Mouse (Mus musculus) midbrain, embryonic 12.5 days (tissue): Measurements from ENCODE around the gene Mn1. TPM values are rescaled to one million over a fixed set of nuclear protein-coding genes. Genes with fewer than 3 reads are reported as not detected.

ENCODE experiments used
- ATAC-seq: fragments of 200-750 bp; cut with Nextera tagmentation; 2 replicates; pipeline ENCODE4 v1.8.0; 2017; ENCODE audit warnings: low read depth, moderate TSS enrichment, moderate library complexity; ENCODE audit not compliant: low FRiP score
- H3K27ac ChIP-seq: fragments of 300-500 bp; sonication (generic); replicated peaks from 2 replicates; pipeline ENCODE4 v1.5.1; 2016; ENCODE audit warnings: mild to moderate bottlenecking
- H3K27me3 ChIP-seq: fragments of 300-500 bp; sonication (generic); 2 replicates; pipeline ENCODE4 v1.6.1; 2016; ENCODE audit warnings: mild to moderate bottlenecking
- H3K36me3 ChIP-seq: fragments of 300-500 bp; sonication (generic); 2 replicates; pipeline ENCODE4 v1.6.1; 2016
- H3K4me1 ChIP-seq: fragments of 300-500 bp; sonication (generic); 2 replicates; pipeline ENCODE4 v1.6.1; 2016
- H3K4me2 ChIP-seq: fragments of 300-500 bp; sonication (generic); replicated peaks from 2 replicates; pipeline ENCODE4 v1.6.1; 2016; ENCODE audit warnings: mild to moderate bottlenecking, moderate library complexity
- H3K4me3 ChIP-seq: fragments of 300-500 bp; sonication (generic); 2 replicates; pipeline ENCODE4 v1.5.1; 2016; ENCODE audit warnings: mild to moderate bottlenecking
- H3K9ac ChIP-seq: fragments of 300-500 bp; sonication (generic); replicated peaks from 2 replicates; pipeline ENCODE4 v1.6.1; 2016; ENCODE audit warnings: mild to moderate bottlenecking, moderate library complexity
- H3K9me3 ChIP-seq: fragments of 300-500 bp; sonication (generic); 2 replicates; pipeline ENCODE4 v1.6.1; 2016; ENCODE audit warnings: mild to moderate bottlenecking
- WGBS: fragments of 180-500 bp; shearing (Covaris S2); methylation state at CpG from one replicate; pipeline ENCODE4 v1.1.7; 2016; 5-methylcytosine and 5-hydroxymethylcytosine counted together
- polyA plus RNA-seq: library from polyadenylated mRNA; unstranded; fragments of >200 nt; fragmentation: Nextera tagmentation; extraction: Ambion mirVana; gene quantifications from 2 replicates; pipeline ENCODE4 v1.2.1, GENCODE M21; 2016

The Mn1 gene
- polyA plus RNA-seq, 1 experiment from 2014 or later = 61.8 TPM

DNA sequence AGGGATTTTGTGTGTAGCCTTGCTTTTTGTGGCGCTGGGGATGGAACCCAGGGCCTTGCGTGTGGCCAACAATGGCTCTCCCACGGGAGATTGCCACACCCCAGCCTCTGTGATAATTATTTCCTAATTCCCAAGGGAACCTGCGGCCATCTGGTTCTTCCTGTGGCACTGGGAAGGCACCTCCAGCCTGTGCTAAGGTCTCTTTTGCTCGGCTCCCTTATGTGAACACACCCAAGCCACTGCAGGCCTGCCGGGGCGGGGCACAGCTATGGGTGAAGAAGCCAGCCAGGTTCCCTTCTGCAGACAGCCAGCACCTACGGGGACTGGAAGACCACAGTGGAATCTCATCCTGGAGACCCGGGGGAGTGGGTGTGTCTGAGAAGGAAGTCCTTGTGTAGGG is 49.3 kb downstream of the Mn1 start:
- Histone ChIP-seq H3K27me3 (no peaks in the 10 kb centered on the region), H3K36me3 (no peaks in the 10 kb centered on the region), H3K9ac (no peak overlapping the region), H3K27ac (peak overlapping the region; percentile 46; the same call in 1 of the 2 replicates), H3K4me2 (no peak overlapping the region), H3K4me3 (no peak overlapping the region), H3K4me1 (0 out of 2 replicates have a peak, but pooled peaks cover 4% of the 10 kb centered on the region), H3K9me3 (no peaks in the 10 kb centered on the region)
- no peak for ATAC-seq
- WGBS = 92% methylated on average over 9 of the region's 9 CpGs

DNA sequence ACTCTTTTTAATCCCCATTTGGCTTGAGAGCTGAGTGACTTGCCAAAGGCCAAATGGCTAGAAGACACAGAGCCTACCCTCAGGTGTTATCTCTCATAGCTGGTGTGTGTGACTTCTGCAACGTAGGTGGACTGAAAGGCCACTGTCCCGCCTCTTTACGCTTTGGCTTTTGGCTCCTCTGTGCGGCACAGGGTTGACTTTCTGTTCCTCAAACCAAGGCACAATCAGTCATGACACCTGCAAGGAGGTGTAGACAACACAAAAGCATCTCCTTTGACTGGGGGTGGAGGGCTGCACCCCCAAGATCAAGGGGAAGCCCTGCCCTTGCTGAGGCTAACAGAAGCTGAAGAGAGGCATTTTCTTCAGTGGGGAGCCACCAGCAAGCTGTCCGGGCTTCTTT is 50.5 kb downstream of the Mn1 start:
- H3K9ac ChIP-seq = no peak overlapping the region
- H3K36me3 ChIP-seq = no peaks in the 10 kb centered on the region
- H3K27ac ChIP-seq = no peak overlapping the region
- no peaks in the 10 kb centered on the region for H3K9me3 ChIP-seq
- no peaks in the 10 kb centered on the region for H3K27me3 ChIP-seq
- H3K4me2 ChIP-seq = no peak overlapping the region
- ATAC-seq = no peak
- H3K4me1 ChIP-seq = 0 out of 2 replicates have a peak, but pooled peaks cover 4% of the 10 kb centered on the region
- 88% methylated on average over 5 of the region's 5 CpGs for WGBS
- H3K4me3 ChIP-seq = no peak overlapping the region

DNA sequence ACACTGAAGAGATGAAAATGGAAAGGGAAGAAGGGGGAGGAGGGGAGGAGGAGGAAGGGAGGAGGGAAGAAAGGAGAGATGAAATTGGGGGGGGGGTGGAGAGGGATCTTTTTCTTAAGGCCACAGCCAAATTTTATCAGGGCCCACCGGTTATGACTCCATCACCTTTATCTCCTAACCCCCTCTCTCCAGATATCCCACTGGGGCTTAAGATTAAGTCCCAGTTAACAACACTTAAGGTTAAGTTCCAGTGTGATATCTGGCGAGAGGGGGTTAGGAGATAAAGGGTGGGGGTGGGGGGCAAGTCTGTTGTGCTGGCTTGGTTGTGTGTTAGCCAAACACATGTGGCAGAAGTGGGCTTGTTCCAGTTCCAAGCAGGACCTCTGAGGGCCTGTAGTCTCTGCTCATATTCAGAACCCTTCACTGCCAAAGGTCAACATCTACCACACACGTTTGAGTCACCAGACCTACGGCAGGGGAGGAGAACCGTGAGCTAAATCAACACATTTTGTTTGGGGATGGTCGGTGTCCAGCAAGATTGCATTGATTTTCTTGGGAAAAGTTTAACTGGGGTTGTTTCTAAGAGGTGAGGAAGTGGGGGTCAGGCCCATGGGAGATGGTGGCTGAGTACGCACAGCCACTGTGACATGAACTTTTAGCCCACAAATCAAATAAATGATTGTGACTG is 52.2 kb downstream of the Mn1 start:
- Histone ChIP-seq H3K27me3 (no peaks in the 10 kb centered on the region), H3K4me1 (0 out of 2 replicates have a peak, but pooled peaks cover 4% of the 10 kb centered on the region), H3K27ac (no peak overlapping the region), H3K4me3 (no peak overlapping the region), H3K4me2 (no peak overlapping the region), H3K9me3 (no peaks in the 10 kb centered on the region), H3K36me3 (no peaks in the 10 kb centered on the region), H3K9ac (no peak overlapping the region)
- ATAC-seq = no peak
- WGBS = 72% methylated on average over 7 of the region's 7 CpGs

DNA sequence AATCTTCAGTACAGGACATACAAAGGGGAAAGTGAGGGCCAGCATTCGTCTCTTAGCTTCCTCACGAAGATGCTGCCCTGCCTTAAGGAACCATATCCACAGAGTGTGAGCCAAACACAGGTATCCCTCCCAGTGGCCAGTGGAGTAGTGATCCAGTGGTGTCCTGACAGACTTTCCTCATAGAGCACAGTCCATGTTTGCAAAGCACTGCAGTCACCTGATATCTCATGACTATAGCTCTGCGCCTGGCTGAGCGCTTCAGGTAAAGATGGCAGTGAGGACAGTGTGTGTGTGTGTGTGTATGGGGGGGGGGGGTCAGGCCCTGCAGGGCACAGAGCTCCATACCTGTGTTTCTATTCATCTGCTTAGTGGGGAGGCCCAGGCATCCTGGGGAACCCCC is 53.7 kb downstream of the Mn1 start:
- no peaks in the 10 kb centered on the region for H3K9me3 ChIP-seq
- peaks cover 9% of the 10 kb centered on the region; the same call in 1 of the 2 replicates for H3K4me1 ChIP-seq
- 0 out of 2 replicates have a peak, but pooled peaks cover 3% of the 10 kb centered on the region for H3K27me3 ChIP-seq
- no peak overlapping the region for H3K27ac ChIP-seq
- no peak for ATAC-seq
- H3K9ac ChIP-seq = no peak overlapping the region
- no peaks in the 10 kb centered on the region for H3K36me3 ChIP-seq
- H3K4me2 ChIP-seq = no peak overlapping the region
- 87% methylated on average over 4 of the region's 4 CpGs for WGBS
- H3K4me3 ChIP-seq = no peak overlapping the region

DNA sequence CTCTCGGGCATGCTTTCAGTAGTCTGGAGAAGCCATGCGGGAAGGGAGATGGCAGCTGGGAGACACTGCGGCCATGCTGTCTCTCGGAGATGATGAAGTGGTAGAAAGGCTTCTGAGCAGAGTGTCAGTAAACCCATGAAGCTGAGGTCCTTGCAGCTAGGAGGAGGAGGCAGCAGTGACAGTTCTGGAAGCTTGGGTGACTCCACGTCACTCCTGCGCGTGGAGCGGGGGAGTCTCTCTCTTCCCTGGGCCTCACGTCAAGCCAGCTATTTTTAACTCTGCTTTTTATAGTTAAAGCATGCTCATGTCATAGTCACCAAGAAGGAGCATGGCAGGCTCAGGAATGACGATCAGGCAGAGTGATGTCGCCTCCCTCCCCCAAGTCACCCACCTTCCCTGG is 56.3 kb downstream of the Mn1 start:
- no peaks in the 10 kb centered on the region for H3K9me3 ChIP-seq
- ATAC-seq = no peak
- H3K4me1 ChIP-seq = peaks cover 8% of the 10 kb centered on the region; the same call in 1 of the 2 replicates
- H3K27me3 ChIP-seq = 0 out of 2 replicates have a peak, but pooled peaks cover 3% of the 10 kb centered on the region
- H3K4me2 ChIP-seq = no peak overlapping the region
- no peak overlapping the region for H3K9ac ChIP-seq
- no peaks in the 10 kb centered on the region for H3K36me3 ChIP-seq
- H3K27ac ChIP-seq = no peak overlapping the region
- H3K4me3 ChIP-seq = no peak overlapping the region
- WGBS = 84% methylated on average over 11 of the region's 11 CpGs

DNA sequence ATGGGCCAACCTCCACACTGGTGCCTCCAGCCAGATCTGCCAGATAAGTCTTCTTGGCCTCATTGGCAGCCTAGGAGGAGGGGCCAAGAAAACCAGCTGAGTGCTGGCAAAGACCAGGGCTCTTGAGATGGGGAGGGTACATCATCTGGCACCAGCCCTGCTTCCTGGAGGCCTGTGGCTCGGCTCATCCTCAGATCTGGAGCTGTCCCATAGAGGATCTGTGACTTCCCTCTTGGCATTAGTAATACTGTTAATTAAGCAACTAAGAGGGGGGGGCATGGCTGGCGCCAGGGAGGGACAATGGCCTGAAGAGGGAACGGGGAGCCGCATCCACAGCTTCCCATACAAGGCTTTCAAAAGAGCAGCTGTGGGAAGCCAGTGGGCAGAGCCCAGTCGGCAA is 58.6 kb downstream of the Mn1 start:
- Histone ChIP-seq H3K4me1 (peaks cover 8% of the 10 kb centered on the region; the same call in 1 of the 2 replicates), H3K4me3 (no peak overlapping the region), H3K9ac (no peak overlapping the region), H3K27ac (no peak overlapping the region), H3K27me3 (0 out of 2 replicates have a peak, but pooled peaks cover 3% of the 10 kb centered on the region), H3K9me3 (no peaks in the 10 kb centered on the region), H3K36me3 (no peaks in the 10 kb centered on the region), H3K4me2 (no peak overlapping the region)
- 76% methylated on average over 5 of the region's 5 CpGs for WGBS
- ATAC-seq = no peak

DNA sequence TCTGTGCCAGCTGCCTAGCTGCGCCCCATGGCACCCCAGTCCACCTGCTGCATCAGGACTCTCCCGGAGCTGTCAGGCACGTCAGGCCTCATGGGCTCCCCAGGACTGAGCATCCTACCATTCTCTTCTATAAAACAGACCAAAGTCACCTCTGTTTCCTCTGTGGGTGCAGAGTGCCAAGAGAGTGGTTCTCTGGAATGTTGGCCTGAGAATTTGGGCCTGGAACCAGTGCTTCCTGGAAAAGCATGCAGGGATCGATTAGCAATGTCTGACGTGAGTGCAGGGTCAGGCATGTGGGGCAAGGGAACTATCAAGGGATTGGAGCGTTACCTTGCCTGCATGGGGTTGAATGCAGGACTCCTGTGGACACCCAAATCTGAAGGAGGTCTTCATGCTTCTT is 59.0 kb downstream of the Mn1 start:
- Histone ChIP-seq H3K27me3 (0 out of 2 replicates have a peak, but pooled peaks cover 3% of the 10 kb centered on the region), H3K9ac (no peak overlapping the region), H3K4me1 (peaks cover 8% of the 10 kb centered on the region; the same call in 1 of the 2 replicates), H3K9me3 (no peaks in the 10 kb centered on the region), H3K36me3 (no peaks in the 10 kb centered on the region), H3K4me2 (no peak overlapping the region), H3K4me3 (no peak overlapping the region), H3K27ac (no peak overlapping the region)
- ATAC-seq = no peak
- WGBS = 87% methylated on average over 6 of the region's 6 CpGs

DNA sequence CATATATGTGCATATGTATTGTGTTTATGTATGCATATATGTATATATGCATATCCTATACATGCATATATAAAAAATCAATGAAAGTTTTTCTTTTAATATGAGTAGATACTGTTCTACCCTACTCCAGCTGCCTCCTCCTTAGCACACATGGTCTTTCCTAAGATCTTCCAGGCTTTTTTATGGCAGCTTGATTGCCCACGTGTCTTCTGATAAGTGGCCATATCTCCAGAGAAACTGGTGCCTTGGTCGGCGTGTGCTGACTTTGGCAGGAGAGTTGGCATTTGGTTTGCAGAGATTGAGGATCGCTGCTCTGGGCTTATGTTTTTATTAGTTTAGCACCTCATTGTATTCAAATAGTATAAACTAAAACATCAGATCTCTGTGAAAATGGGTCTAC is 68.7 kb downstream of the Mn1 start:
- Histone ChIP-seq H3K27ac (no peak overlapping the region), H3K9ac (no peak overlapping the region), H3K27me3 (no peaks in the 10 kb centered on the region), H3K9me3 (peaks cover 9% of the 10 kb centered on the region), H3K4me3 (no peak overlapping the region), H3K36me3 (no peaks in the 10 kb centered on the region), H3K4me1 (no peaks in the 10 kb centered on the region), H3K4me2 (no peak overlapping the region)
- no peak for ATAC-seq
- WGBS = 94% methylated on average over 4 of the region's 4 CpGs

DNA sequence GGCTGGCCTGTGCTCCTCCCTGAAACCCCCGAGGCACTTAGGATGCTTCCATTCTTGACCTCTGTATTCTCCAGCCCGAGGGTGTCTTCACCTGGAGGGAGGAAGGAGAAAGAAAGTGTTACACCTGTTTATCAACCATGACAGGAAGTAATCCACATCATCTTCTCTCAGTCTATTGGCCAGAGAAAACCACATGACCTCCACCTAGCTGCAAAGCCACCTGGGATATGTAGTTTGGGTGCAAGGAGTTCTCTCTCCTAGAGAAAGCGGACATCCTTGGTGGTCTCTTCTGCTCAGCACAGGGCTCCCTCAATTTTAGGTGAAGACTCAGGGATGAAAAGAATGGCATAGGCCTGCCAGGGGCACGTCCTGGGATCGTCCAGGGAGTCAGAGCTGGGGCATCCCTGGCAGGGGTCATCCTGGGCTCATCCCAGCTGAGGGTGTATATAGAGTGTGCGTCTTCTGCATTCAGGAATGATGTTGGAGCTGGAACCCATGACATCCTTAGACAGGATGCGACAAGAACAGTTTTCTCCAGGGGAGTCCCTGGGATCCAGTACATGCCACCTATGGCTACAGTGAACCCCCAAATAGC is 72.0 kb downstream of the Mn1 start:
- Histone ChIP-seq H3K27me3 (no peaks in the 10 kb centered on the region), H3K9ac (no peak overlapping the region), H3K4me1 (no peaks in the 10 kb centered on the region), H3K4me3 (no peak overlapping the region), H3K36me3 (no peaks in the 10 kb centered on the region), H3K4me2 (peak overlapping the region; percentile 27), H3K27ac (no peak overlapping the region), H3K9me3 (no peaks in the 10 kb centered on the region)
- WGBS = 61% methylated on average over 7 of the region's 7 CpGs
- ATAC-seq = peak; percentile 68; the same call in 1 of the 2 replicates

DNA sequence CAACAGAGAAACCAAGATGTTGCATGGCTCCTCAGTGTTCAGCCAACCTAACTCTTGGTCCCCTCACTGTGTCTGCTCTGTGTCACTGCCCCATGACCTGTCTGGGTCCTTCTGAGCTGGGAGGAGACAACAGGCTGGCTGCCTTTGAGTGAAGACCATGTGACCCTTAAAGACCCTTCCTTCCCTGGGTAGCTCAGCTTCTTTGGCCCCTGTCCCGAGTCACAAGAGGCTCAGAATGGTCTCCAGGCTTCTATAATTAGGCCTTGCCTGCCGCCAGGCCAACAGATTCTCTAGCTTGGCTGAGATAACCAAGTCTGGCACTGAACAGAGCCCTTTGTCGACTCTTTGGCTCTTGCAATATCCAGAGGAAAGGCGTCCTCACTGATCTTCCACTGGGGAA is 73.4 kb downstream of the Mn1 start:
- WGBS = 73% methylated on average over 4 of the region's 4 CpGs
- no peak for ATAC-seq
- no peak overlapping the region for H3K27ac ChIP-seq
- H3K36me3 ChIP-seq = no peaks in the 10 kb centered on the region
- no peaks in the 10 kb centered on the region for H3K27me3 ChIP-seq
- H3K9ac ChIP-seq = no peak overlapping the region
- no peak overlapping the region for H3K4me3 ChIP-seq
- no peaks in the 10 kb centered on the region for H3K4me1 ChIP-seq
- H3K4me2 ChIP-seq = no peak overlapping the region
- H3K9me3 ChIP-seq = no peaks in the 10 kb centered on the region

DNA sequence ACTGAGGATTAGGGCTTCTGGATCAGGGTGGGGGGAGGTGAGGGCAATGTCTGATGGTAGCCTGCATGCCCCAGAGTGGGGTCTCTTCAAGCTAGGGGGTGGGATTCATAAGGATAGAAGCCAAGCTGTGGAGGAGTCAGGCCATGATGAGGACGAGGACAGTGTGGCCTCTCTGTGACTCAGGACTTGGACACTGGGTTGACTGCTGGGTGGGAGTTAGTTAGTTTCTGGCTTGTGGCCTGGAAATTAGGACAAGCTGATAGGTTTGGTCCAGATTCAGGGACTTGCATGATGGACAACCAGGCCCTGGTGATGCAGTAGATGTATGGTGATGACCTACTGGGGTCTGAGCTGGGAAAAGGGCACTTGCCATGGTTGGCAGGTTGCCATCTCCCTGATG is 74.3 kb downstream of the Mn1 start:
- Histone ChIP-seq H3K27me3 (no peaks in the 10 kb centered on the region), H3K4me2 (no peak overlapping the region), H3K4me1 (peaks cover 4% of the 10 kb centered on the region; the same call in 1 of the 2 replicates), H3K36me3 (no peaks in the 10 kb centered on the region), H3K9me3 (no peaks in the 10 kb centered on the region), H3K4me3 (no peak overlapping the region), H3K9ac (no peak overlapping the region), H3K27ac (no peak overlapping the region)
- 80% methylated on average over 1 of the region's 1 CpGs for WGBS
- no peak for ATAC-seq

DNA sequence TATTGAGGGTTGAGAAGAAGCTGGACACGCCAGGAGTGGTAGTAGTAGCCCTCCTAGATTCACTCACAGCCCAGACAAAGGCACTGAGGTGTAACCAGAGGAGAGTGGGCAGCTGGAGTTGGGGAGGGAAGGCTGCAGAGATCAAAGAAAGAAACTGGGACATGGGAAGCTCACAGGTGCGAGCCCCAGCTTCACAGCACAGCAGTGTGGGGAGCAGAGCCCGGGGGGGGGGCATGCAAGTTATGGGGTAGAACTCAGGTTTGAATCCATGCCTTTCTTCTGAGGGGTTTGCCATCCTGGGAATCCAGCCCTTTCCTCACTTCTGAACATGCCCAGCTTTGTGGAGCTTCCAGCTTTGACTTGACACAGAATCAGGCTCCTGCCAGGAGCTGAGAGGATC is 82.9 kb downstream of the Mn1 start:
- Histone ChIP-seq H3K4me1 (peaks cover 4% of the 10 kb centered on the region; the same call in 1 of the 2 replicates), H3K27me3 (peaks cover 8% of the 10 kb centered on the region; the same call in 1 of the 2 replicates), H3K27ac (no peak overlapping the region), H3K36me3 (no peaks in the 10 kb centered on the region), H3K9me3 (no peaks in the 10 kb centered on the region), H3K9ac (no peak overlapping the region), H3K4me3 (no peak overlapping the region), H3K4me2 (no peak overlapping the region)
- ATAC-seq = no peak
- WGBS = 68% methylated on average over 3 of the region's 3 CpGs
